Mouse (Mus musculus): Measurements from ENCODE around the gene Ostf1.

The Ostf1 gene

GRCm38 (mm10) chr19:18644084-18644483, 12.5 kb upstream of the Ostf1 start:
- no peak for DNase-seq (ENCODE audit: low read depth, low spot score)

- DNase-seq (ENCODE audit: low read depth, low spot score), result no peak
These were observed 11.8 kb upstream of the Ostf1 start for GRCm38 (mm10) chr19:18643411-18643810.

DNA sequence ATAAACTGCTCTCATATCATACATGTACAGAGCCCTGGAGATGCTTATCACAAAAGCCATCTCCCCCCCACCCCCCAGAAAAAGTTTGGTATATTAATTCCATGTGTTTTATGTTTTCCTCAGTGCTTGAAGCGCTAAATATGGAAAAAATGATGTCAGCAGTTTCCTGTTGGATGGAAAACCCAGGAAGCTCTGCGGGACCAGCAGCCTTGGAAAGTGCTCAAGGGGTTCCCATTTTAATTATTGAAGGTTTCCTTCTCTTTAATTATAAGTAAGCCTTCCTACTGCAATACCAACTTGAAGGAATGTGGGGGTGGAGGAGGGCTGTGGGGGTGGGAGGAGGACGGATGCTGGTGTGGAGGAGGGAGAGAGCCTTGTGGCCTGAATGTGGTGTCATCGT, 9.4 kb upstream of the Ostf1 start:
- DNase-seq (ENCODE audit: low read depth, low spot score), result no peak

- no peak for DNase-seq (ENCODE audit: low read depth, low spot score)
These were observed 7.9 kb upstream of the Ostf1 start for GRCm38 (mm10) chr19:18639552-18639951.

- no peak for DNase-seq (ENCODE audit: low read depth, low spot score)
These were observed 7.3 kb upstream of the Ostf1 start for GRCm38 (mm10) chr19:18638949-18639348.

GRCm38 (mm10) chr19:18637954-18638353, 6.3 kb upstream of the Ostf1 start:
- no peak for DNase-seq (ENCODE audit: low read depth, low spot score)

- DNase-seq (ENCODE audit: low read depth, low spot score), result no peak
These were observed 885 bp upstream of the Ostf1 start for GRCm38 (mm10) chr19:18632231-18633185.

DNA sequence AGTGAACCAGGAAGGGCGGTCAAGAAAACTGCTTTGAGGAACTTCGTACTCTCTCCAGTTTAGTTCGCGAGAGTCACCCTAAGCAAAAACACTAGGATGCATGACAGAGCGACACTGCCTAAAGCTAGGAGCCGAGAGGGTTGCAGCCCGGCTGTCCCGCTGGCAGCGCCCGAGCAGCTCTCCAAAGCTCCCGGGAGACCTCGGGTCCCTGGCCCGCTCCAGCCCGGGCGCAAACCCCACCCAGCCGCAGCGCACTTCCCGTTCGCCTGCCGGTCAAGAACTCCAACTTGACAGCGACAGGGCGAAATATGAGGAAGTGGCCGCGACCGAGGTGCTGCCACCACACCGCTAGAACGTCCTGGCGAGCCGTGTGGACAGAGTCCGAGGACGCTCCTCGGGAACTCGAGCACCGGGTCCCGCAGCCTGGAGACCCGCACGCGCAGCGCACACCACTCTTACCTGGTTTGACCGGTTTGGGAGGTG, 421 bp downstream of the Ostf1 start:
- DNase-seq (ENCODE audit: low read depth, low spot score), result no peak

GRCm38 (mm10) chr19:18630221-18631119, 1.2 kb downstream of the Ostf1 start:
- no peak for DNase-seq (ENCODE audit: low read depth, low spot score)

DNA sequence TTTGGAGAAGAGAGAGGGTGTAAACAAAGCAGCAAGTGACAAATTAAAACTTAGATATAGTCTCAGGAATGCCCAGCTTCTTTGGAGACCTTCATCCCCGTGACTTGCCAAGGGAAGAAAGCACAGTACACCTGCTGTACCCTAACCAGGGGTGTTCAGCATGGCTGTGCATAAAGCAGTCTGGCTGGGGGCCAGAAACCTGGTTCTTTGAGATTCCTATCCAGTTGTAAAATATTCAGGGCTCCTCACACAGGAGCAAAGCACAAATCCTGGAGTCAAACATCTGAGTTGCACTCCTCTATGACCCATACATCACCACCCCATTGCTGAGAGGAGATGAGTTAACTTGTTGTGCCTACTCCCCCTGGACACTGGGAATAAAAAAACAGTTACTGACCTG, 2.0 kb downstream of the Ostf1 start:
- DNase-seq (ENCODE audit: low read depth, low spot score), result no peak

GRCm38 (mm10) chr19:18623894-18624293, 7.7 kb downstream of the Ostf1 start:
- no peak for DNase-seq (ENCODE audit: low read depth, low spot score)

DNA sequence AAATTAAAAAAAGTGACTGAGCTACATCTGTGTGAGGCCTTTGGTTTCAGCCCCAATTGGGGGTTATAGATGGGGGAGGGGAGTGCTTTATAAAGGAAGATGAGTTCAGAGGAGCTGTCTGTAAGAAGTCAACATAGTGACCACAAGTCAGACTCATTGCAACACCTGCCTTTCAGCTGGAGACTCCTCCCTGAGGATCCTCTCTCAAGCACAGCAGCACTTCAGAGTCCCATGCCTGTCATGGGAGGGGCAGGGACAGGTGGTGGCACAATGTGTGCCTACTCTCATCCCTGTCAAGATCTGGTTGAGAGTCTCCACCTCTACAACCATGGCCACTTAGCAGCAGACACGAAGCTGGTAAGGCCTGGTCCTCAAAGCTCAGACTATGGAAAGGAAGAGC, 11.9 kb downstream of the Ostf1 start:
- DNase-seq (ENCODE audit: low read depth, low spot score), result no peak

DNA sequence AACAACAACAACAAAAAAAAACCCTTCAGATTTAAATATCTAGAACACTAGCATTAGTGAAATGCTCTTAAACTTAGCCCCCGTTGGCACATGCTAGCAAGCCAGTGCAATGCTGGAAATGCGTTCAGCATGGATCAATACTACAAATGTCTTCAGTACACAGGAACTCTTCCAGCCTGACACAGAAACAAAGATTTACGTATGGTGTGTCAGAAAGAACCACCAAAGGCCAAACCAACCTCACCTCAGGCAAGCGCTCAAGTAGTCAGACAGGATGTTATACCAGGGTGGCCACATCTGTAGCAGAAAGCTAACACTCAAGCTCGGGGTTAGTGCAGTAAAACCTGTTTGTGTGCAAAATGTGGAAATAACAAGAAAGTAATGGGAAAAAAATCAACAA, 12.6 kb downstream of the Ostf1 start:
- DNase-seq (ENCODE audit: low read depth, low spot score), result no peak

DNA sequence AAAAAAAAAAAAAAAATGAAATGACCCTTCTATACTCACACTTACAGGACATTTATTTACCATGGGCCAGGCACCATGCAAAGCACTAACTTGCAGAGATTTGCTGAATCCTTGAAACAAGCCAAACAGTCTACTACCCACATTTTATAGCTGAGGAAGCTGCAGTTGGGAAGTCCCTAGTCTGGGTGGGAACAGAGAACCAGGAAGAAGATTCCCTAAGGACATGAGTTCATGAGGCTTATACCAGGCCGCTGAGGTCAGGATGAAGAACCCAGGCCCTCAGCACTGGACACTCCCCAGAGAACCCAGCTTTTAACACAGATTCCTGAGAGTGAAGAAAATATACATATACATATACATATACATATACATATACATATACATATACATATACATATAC, 14.1 kb downstream of the Ostf1 start:
- DNase-seq (ENCODE audit: low read depth, low spot score), result no peak

DNA sequence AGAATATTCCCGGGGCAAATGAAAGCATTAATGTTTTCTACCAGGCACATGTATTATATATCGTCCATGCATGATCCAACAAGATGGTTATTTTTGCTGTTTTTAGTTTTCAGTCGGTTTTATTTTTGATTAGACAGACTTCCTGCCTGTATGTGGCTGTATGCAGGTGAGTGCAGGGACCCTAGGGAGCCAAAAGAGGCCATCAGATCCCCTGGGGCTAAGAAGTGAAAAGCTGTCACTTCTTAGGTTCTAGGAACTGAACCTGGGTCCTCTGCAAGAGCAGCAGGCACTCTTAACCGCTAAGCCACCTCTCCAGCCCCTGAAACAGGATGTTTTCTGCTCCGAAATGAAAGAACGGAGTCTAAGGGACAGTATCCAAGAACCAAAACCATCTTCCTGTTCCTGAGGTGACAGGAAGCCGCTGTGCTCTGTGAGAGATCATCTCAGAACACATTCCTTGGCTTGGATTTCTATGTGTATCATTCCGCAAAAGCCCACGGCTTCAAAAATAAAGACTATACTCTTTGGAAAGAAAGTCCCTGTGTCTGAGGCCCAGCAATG, 15.9 kb downstream of the Ostf1 start:
- no peak for DNase-seq (ENCODE audit: low read depth, low spot score)

GRCm38 (mm10) chr19:18614337-18614736, 17.3 kb downstream of the Ostf1 start:
- no peak for DNase-seq (ENCODE audit: low read depth, low spot score)

DNA sequence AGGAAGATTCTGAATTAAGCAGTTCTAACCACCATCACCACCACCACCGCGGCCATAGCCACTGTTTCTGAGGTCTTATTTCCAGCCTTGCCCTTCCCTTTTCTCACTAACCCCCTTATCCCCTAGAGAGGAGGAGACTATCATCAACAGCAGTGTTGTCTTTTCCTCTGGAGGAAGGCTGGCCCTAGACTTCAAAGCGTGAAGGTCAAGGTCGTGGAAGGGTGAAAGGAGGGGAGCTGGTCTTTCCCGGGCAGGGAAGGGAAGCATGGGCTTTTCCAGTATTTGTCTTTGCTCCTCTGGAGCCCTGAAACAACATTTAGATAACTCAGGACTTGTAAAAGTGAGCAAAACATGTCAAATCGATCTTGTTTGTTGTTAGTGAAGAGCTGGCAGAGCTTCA, 22.6 kb downstream of the Ostf1 start:
- DNase-seq (ENCODE audit: low read depth, low spot score), result no peak

- DNase-seq (ENCODE audit: low read depth, low spot score), result no peak
These were observed 23.7 kb downstream of the Ostf1 start for GRCm38 (mm10) chr19:18607907-18608306.

GRCm38 (mm10) chr19:18603011-18603410, 28.6 kb downstream of the Ostf1 start:
- DNase-seq (ENCODE audit: low read depth, low spot score), result no peak

- DNase-seq (ENCODE audit: low read depth, low spot score), result no peak
These were observed 31.0 kb downstream of the Ostf1 start for GRCm38 (mm10) chr19:18600611-18601010.

- DNase-seq (ENCODE audit: low read depth, low spot score), result no peak
These were observed 32.0 kb downstream of the Ostf1 start for GRCm38 (mm10) chr19:18599650-18600049.

GRCm38 (mm10) chr19:18599051-18599450, 32.6 kb downstream of the Ostf1 start:
- DNase-seq (ENCODE audit: low read depth, low spot score), result no peak
